Mouse (Mus musculus): ENCODE results near the gene Wdr91.

GRCm38 (mm10) chr6:34946486-34947079 is 35.9 kb upstream of the Wdr91 start:
- no peak for TF ChIP-seq POLR2A (IDR thresholded peaks at IDR 0.05; ENCODE audit: borderline replicate concordance, low read depth, low read length)
- TF ChIP-seq CTCF (IDR thresholded peaks at IDR 0.05; ENCODE audit: low read depth, low read length), result no peak

Data from bone marrow macrophage, adult 2 months (primary cell).